Mouse (Mus musculus) midbrain, embryonic 11.5 days (tissue): ENCODE measurements around the gene Nol12. TPM values are rescaled to one million over a fixed set of nuclear protein-coding genes. Genes with fewer than 3 reads are reported as not detected.

Experiments used
- ATAC-seq: fragments of 200-750 bp; cut with Nextera tagmentation; 2 replicates; pipeline ENCODE4 v1.8.0; 2017; ENCODE audit warnings: moderate TSS enrichment, moderate library complexity; ENCODE audit not compliant: low FRiP score
- DNase-seq: peaks from one replicate; pipeline ENCODE4 v3.0.0; 2015; ENCODE audit warnings: low spot score; ENCODE audit errors: missing footprints
- H3K27ac ChIP-seq: fragments of 300-500 bp; sonication (generic); 2 replicates; pipeline ENCODE4 v1.5.1; 2014; ENCODE audit warnings: low read depth, low read length
- H3K27me3 ChIP-seq: fragments of 300-500 bp; sonication (generic); 2 replicates; pipeline ENCODE4 v1.6.1; 2014; ENCODE audit warnings: mild to moderate bottlenecking, low read length, moderate library complexity, mixed read lengths; ENCODE audit not compliant: control insufficient read depth, insufficient read depth
- H3K36me3 ChIP-seq: fragments of 300-500 bp; sonication (generic); 2 replicates; pipeline ENCODE4 v1.6.1; 2014; ENCODE audit warnings: mild to moderate bottlenecking, low read length, moderate library complexity, mixed read lengths; ENCODE audit not compliant: control insufficient read depth, insufficient read depth
- H3K4me1 ChIP-seq: fragments of 300-500 bp; sonication (generic); 2 replicates; pipeline ENCODE4 v1.6.1; 2014; ENCODE audit warnings: low read length; ENCODE audit not compliant: control insufficient read depth, insufficient read depth
- H3K4me2 ChIP-seq: fragments of 300-500 bp; sonication (generic); 2 replicates; pipeline ENCODE4 v1.6.1; 2014; ENCODE audit warnings: mild to moderate bottlenecking, moderate library complexity
- H3K4me3 ChIP-seq: fragments of 300-500 bp; sonication (generic); 2 replicates; pipeline ENCODE4 v1.5.1; 2014; ENCODE audit warnings: low read depth, low read length
- H3K9ac ChIP-seq: fragments of 300-500 bp; sonication (generic); 2 replicates; pipeline ENCODE4 v1.6.1; 2014; ENCODE audit warnings: low read length
- H3K9me3 ChIP-seq: fragments of 300-500 bp; sonication (generic); 2 replicates; pipeline ENCODE4 v1.6.1; 2016; ENCODE audit warnings: low read length; ENCODE audit not compliant: control insufficient read depth
- WGBS: fragments of 180-500 bp; shearing (Covaris S2); extraction: QIAGEN DNeasy Blood & Tissue Kit; methylation state at CpG from one replicate; pipeline ENCODE4 v1.1.7; 2014; 5-methylcytosine and 5-hydroxymethylcytosine counted together
- polyA plus RNA-seq: library from polyadenylated mRNA; unstranded; fragments of >200 nt; fragmentation: Nextera tagmentation; extraction: Ambion mirVana; gene quantifications from 2 replicates; pipeline ENCODE4 v1.2.1, GENCODE M21; 2014

Nol12 gene
- polyA plus RNA-seq, 1 experiment from 2014 or later, result 62.7 TPM

- H3K4me1 ChIP-seq, result peaks cover 23% of the 10 kb centered on the region
- no peak for DNase-seq
Observed at GRCm38 (mm10) chr15:78914091-78914822, 20.5 kb upstream of the Nol12 start.

GRCm38 (mm10) chr15:78914823-78915659 lies 19.7 kb upstream of the Nol12 start:
- Histone ChIP-seq H3K4me1 (peaks cover 23% of the 10 kb centered on the region), H3K4me2 (peak overlapping the region; percentile 90), H3K36me3 (peaks cover 4% of the 10 kb centered on the region; the same call in 1 of the 2 replicates), H3K27ac (no peak overlapping the region), H3K9me3 (no peaks in the 10 kb centered on the region), H3K4me3 (peak overlapping the region; percentile 60), H3K27me3 (no peaks in the 10 kb centered on the region), H3K9ac (peak overlapping the region; percentile 70)
- ATAC-seq (no peak), DNase-seq (peak; percentile 92)
- 51% methylated on average over 8 of the region's 8 CpGs for WGBS

More at GRCm38 (mm10) chr15:78914091-78914822, 20.5 kb upstream of the Nol12 start:
- Histone ChIP-seq H3K36me3 (peaks cover 4% of the 10 kb centered on the region; the same call in 1 of the 2 replicates), H3K27ac (peak overlapping the region; percentile 84), H3K4me3 (peak overlapping the region; percentile 60), H3K9me3 (no peaks in the 10 kb centered on the region), H3K27me3 (no peaks in the 10 kb centered on the region), H3K9ac (peak overlapping the region; percentile 70), H3K4me2 (peak overlapping the region; percentile 90)
- under 1% methylated on average over 87 of the region's 87 CpGs for WGBS
- peak; percentile 70 for ATAC-seq

GRCm38 (mm10) chr15:78915660-78916017 lies 19.1 kb upstream of the Nol12 start:
- whole genome bisulfite sequencing, result 10% methylated on average over 8 of the region's 8 CpGs
- Histone ChIP-seq H3K9me3 (no peaks in the 10 kb centered on the region), H3K4me3 (peak overlapping the region; percentile 60), H3K9ac (peak overlapping the region; percentile 55), H3K4me2 (peak overlapping the region; percentile 90), H3K36me3 (peaks cover 4% of the 10 kb centered on the region; the same call in 1 of the 2 replicates), H3K4me1 (peaks cover 23% of the 10 kb centered on the region), H3K27me3 (no peaks in the 10 kb centered on the region), H3K27ac (no peak overlapping the region)
- ATAC-seq (peak; percentile 23), DNase-seq (peak; percentile 95)

GRCm38 (mm10) chr15:78916052-78916826 lies 18.5 kb upstream of the Nol12 start:
- Histone ChIP-seq H3K36me3 (peaks cover 4% of the 10 kb centered on the region; the same call in 1 of the 2 replicates), H3K4me1 (peaks cover 23% of the 10 kb centered on the region), H3K4me2 (peak overlapping the region; percentile 90), H3K27ac (0 out of 2 replicates have a peak overlapping the region, but pooled peaks have one; percentile 27), H3K9ac (peak overlapping the region; percentile 55), H3K9me3 (no peaks in the 10 kb centered on the region), H3K4me3 (peak overlapping the region; percentile 21), H3K27me3 (no peaks in the 10 kb centered on the region)
- ATAC-seq, result no peak; the same call in 1 of the 2 replicates
- no peak for DNase-seq
- WGBS, result 58% methylated on average over 12 of the region's 12 CpGs

- H3K27ac ChIP-seq, result no peak overlapping the region
- no peaks in the 10 kb centered on the region for H3K27me3 ChIP-seq
- no peak overlapping the region for H3K9ac ChIP-seq
- peaks cover 4% of the 10 kb centered on the region; the same call in 1 of the 2 replicates for H3K36me3 ChIP-seq
- WGBS, result 96% methylated on average over 23 of the region's 23 CpGs
- no peak overlapping the region for H3K4me3 ChIP-seq
- peaks cover 23% of the 10 kb centered on the region for H3K4me1 ChIP-seq
- ATAC-seq (no peak), DNase-seq (no peak)
- H3K4me2 ChIP-seq, result no peak overlapping the region
- no peaks in the 10 kb centered on the region for H3K9me3 ChIP-seq
Observed at GRCm38 (mm10) chr15:78918126-78918525, 16.6 kb upstream of the Nol12 start.

GRCm38 (mm10) chr15:78919914-78920313 lies 14.8 kb upstream of the Nol12 start:
- DNase-seq (no peak), ATAC-seq (no peak)
- 88% methylated on average over 12 of the region's 12 CpGs for WGBS
- H3K4me3 ChIP-seq, result no peak overlapping the region
- H3K27me3 ChIP-seq, result no peaks in the 10 kb centered on the region
- no peak overlapping the region for H3K9ac ChIP-seq
- H3K4me1 ChIP-seq, result peaks cover 18% of the 10 kb centered on the region
- peaks cover 4% of the 10 kb centered on the region; the same call in 1 of the 2 replicates for H3K36me3 ChIP-seq
- H3K27ac ChIP-seq, result no peak overlapping the region
- no peaks in the 10 kb centered on the region for H3K9me3 ChIP-seq
- H3K4me2 ChIP-seq, result no peak overlapping the region

GRCm38 (mm10) chr15:78922700-78923099 lies 12.0 kb upstream of the Nol12 start:
- H3K27me3 ChIP-seq, result peaks cover 2% of the 10 kb centered on the region; the same call in 1 of the 2 replicates
- H3K27ac ChIP-seq, result no peak overlapping the region
- H3K9ac ChIP-seq, result no peak overlapping the region
- H3K36me3 ChIP-seq, result peaks cover 2% of the 10 kb centered on the region; the same call in 1 of the 2 replicates
- H3K4me1 ChIP-seq, result peaks cover 12% of the 10 kb centered on the region
- no peak for ATAC-seq
- H3K4me3 ChIP-seq, result no peak overlapping the region
- H3K9me3 ChIP-seq, result no peaks in the 10 kb centered on the region
- no peak overlapping the region for H3K4me2 ChIP-seq
- no peak for DNase-seq
- 87% methylated on average over 7 of the region's 7 CpGs for WGBS

- H3K4me1 ChIP-seq, result peaks cover 21% of the 10 kb centered on the region
- no peak overlapping the region for H3K27ac ChIP-seq
- no peak for DNase-seq
- H3K4me3 ChIP-seq, result no peak overlapping the region
- 74% methylated on average over 6 of the region's 6 CpGs for WGBS
- no peaks in the 10 kb centered on the region for H3K36me3 ChIP-seq
- H3K9me3 ChIP-seq, result no peaks in the 10 kb centered on the region
- ATAC-seq, result no peak
- H3K27me3 ChIP-seq, result peaks cover 2% of the 10 kb centered on the region; the same call in 1 of the 2 replicates
- no peak overlapping the region for H3K4me2 ChIP-seq
- H3K9ac ChIP-seq, result no peak overlapping the region
Observed at GRCm38 (mm10) chr15:78923585-78923984, 11.1 kb upstream of the Nol12 start.
